In the genomic region with DNA sequence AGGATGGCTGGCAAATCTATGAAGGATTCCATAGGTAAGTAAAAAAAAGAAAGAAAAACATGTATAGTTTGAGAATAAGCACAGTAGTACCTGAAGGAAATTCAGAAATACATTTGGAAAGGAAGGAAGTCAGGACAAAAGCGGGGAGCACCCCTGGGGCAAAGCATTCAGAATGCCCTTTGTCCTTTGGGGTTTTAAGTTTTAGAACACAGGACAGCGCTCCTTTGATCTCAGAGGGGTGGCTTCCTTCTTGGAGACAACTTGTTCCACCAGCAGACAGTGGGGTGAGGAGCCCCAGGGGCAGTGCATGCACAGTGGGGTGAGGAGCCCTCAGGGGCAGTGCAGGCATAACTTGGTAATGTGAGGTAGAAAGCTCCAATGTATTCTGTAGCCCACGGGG, we compare ENCODE assay signal across 15 mouse cellular contexts. TPM values are rescaled to one million over a fixed set of nuclear protein-coding genes. Genes with fewer than 3 reads are reported as not detected.
"Had no signal": no experiment of that assay in that cellular context is flagged by ENCODE, and none has a peak within 500 bp of the region (broad histone marks: within the 10 kb centered on the region; RNA-seq: fewer than 3 reads in every experiment).

No protein-coding gene starts in this region.

- H3K4me3 ChIP-seq: limb, embryonic 13.5 days; neural tube, embryonic 13.5 days; stomach, embryonic 15.5 days had no signal

- H3K36me3 ChIP-seq: limb, embryonic 13.5 days; neural tube, embryonic 13.5 days; stomach, embryonic 15.5 days had no signal

- H3K9ac ChIP-seq: limb, embryonic 13.5 days; liver, embryonic 14.5 days; neural tube, embryonic 13.5 days; stomach, embryonic 15.5 days had no signal

- DNase-seq: kidney, adult 8-10 months; kidney, postnatal 36 days; lung, adult 2 months; lung, postnatal 36 days; right cerebral cortex, postnatal 14 days; thymus, adult 2 months; thymus, postnatal 25 days had no signal

- H3K4me2 ChIP-seq: limb, embryonic 13.5 days; neural tube, embryonic 13.5 days; stomach, embryonic 15.5 days had no signal

- H3K27me3 ChIP-seq: stomach, embryonic 15.5 days had no signal

- H3K4me1 ChIP-seq: stomach, embryonic 15.5 days had no signal

- ATAC-seq: lung, postnatal 0 days had no signal

- H3K9me3 ChIP-seq: limb, embryonic 13.5 days; neural tube, embryonic 13.5 days; stomach, embryonic 15.5 days had no signal

- H3K27ac ChIP-seq: limb, embryonic 13.5 days; liver, embryonic 14.5 days; neural tube, embryonic 13.5 days; stomach, embryonic 15.5 days had no signal

RNA-seq across cellular contexts. Expression of a gene that starts 49.6 kb away (rescaled TPM):
- total RNA-seq: liver, adult 2 months had no signal
- polyA plus RNA-seq: kidney, embryonic 16.5 days; liver, adult 2 months; lung, adult 2 months; urinary bladder, adult 2 months had no signal
